In the genomic region with DNA sequence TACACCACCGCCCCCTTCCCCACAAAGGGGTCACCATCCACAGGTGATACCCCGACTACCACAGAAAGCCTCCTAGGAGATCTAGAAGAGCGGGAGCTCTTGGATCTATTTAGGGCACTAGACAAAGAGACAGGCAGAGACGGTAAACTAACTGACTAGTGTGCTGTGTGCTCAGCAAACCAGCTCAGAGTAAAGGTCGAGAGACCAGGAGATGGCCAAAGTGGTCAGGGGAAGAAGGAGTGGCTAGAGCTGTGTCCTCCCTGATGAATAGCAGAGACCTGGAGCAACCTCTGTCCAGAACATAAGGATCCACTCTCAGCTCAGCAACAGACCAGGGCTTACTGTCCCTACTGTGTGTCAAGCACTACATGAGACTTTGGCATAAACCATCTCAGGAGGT, we compare ENCODE assay signal across 9 mouse cellular contexts. TPM values are rescaled to one million over a fixed set of nuclear protein-coding genes. Genes with fewer than 3 reads are reported as not detected.
A peak's percentile ranks its signal among the peaks of the same experiment; 100 is the strongest.
DNase-seq lines count a peak whose midpoint lies in the region; ATAC-seq and TF ChIP-seq lines count a peak whose summit lies in the region.
"Had no signal": no experiment of that assay in that cellular context is flagged by ENCODE, and none has a peak within 500 bp of the region (broad histone marks: within the 10 kb centered on the region; RNA-seq: fewer than 3 reads in every experiment).

TSS of gene Rbp1 (plus strand) at position 306 of the 400 bp plus-strand sequence.

- TF ChIP-seq CTCF in cerebellum, adult 2 months (IDR thresholded peaks at IDR 0.05; ENCODE audit: borderline replicate concordance, insufficient read depth, low read depth, low read length), result no peak

- no peak within 1 kb of the TSS for H3K9ac ChIP-seq in lung, embryonic 15.5 days
- H3K9ac ChIP-seq in forebrain, embryonic 15.5 days (replicated peaks), result no peak within 1 kb of the TSS
- no peak within 1 kb of the TSS for H3K9ac ChIP-seq in limb, embryonic 11.5 days (ENCODE audit: low read length)
- H3K9ac ChIP-seq in neural tube, embryonic 14.5 days (replicated peaks; ENCODE audit: low read depth, low read length), result no peak within 1 kb of the TSS

- DNase-seq in lung, postnatal 36 days, result no peak
- DNase-seq in limb, embryonic 11.5 days (ENCODE audit: low spot score), result no peak
- DNase-seq in T-cell, adult 2 months (ENCODE audit: low spot score), result no peak
- no peak for DNase-seq in cerebellum, adult 2 months
- no peak for DNase-seq in layer of hippocampus, adult 11-12 months (ENCODE audit: low spot score)
- DNase-seq: embryo, embryonic 11 days had no signal

- H3K9me3 ChIP-seq in lung, embryonic 15.5 days, result no peaks in the 10 kb centered on the region
- H3K9me3 ChIP-seq in forebrain, embryonic 15.5 days, result no peaks in the 10 kb centered on the region
- no peaks in the 10 kb centered on the region for H3K9me3 ChIP-seq in limb, embryonic 11.5 days (ENCODE audit: control insufficient read depth, low read length)
- no peaks in the 10 kb centered on the region for H3K9me3 ChIP-seq in neural tube, embryonic 14.5 days (ENCODE audit: control insufficient read depth, low read length)

- H3K4me3 ChIP-seq in lung, embryonic 15.5 days, result no peak within 1 kb of the TSS
- H3K4me3 ChIP-seq in forebrain, embryonic 15.5 days, result no peak within 1 kb of the TSS
- no peak within 1 kb of the TSS for H3K4me3 ChIP-seq in limb, embryonic 11.5 days (ENCODE audit: low read depth, low read length)
- H3K4me3 ChIP-seq in neural tube, embryonic 14.5 days (ENCODE audit: low read depth, low read length), result no peak within 1 kb of the TSS; the same call in 1 of the 2 replicates
- no peak within 1 kb of the TSS for H3K4me3 ChIP-seq in cerebellum, adult 2 months (replicated peaks; ENCODE audit: insufficient read depth, low read depth, low read length)

- H3K27ac ChIP-seq in lung, embryonic 15.5 days, result no peak within 1 kb of the TSS
- no peak within 1 kb of the TSS for H3K27ac ChIP-seq in forebrain, embryonic 15.5 days (replicated peaks)
- H3K27ac ChIP-seq in limb, embryonic 11.5 days (replicated peaks; ENCODE audit: low read depth, low read length), result no peak within 1 kb of the TSS
- H3K27ac ChIP-seq in neural tube, embryonic 14.5 days (ENCODE audit: low read depth, low read length), result no peak within 1 kb of the TSS
- H3K27ac ChIP-seq in cerebellum, adult 2 months (ENCODE audit: insufficient read depth, low read length), result no peak within 1 kb of the TSS

- H3K4me1 ChIP-seq in lung, embryonic 15.5 days, result peaks cover 20% of the 10 kb centered on the region
- H3K4me1 ChIP-seq in forebrain, embryonic 15.5 days, result peaks cover 9% of the 10 kb centered on the region
- H3K4me1 ChIP-seq in limb, embryonic 11.5 days (ENCODE audit: control insufficient read depth, insufficient read depth, low read length), result no peaks in the 10 kb centered on the region
- peaks cover 8% of the 10 kb centered on the region; the same call in 1 of the 2 replicates for H3K4me1 ChIP-seq in neural tube, embryonic 14.5 days (ENCODE audit: control insufficient read depth, insufficient read depth, low read length)
- H3K4me1 ChIP-seq in cerebellum, adult 2 months (ENCODE audit: control insufficient read depth, insufficient read depth, low read length), result no peaks in the 10 kb centered on the region

- no peaks in the 10 kb centered on the region for H3K36me3 ChIP-seq in lung, embryonic 15.5 days
- no peaks in the 10 kb centered on the region for H3K36me3 ChIP-seq in forebrain, embryonic 15.5 days
- no peaks in the 10 kb centered on the region for H3K36me3 ChIP-seq in limb, embryonic 11.5 days (ENCODE audit: control insufficient read depth, insufficient read depth, low read length)
- H3K36me3 ChIP-seq in neural tube, embryonic 14.5 days (ENCODE audit: control insufficient read depth, insufficient read depth, low read length), result no peaks in the 10 kb centered on the region

- no peak for ATAC-seq in lung, embryonic 15.5 days (ENCODE audit: borderline replicate concordance, extremely low read depth, low FRiP score, low TSS enrichment)
- ATAC-seq in forebrain, embryonic 15.5 days (replicated peaks), result no peak
- ATAC-seq in limb, embryonic 11.5 days (ENCODE audit: insufficient number of reproducible peaks, low FRiP score, low TSS enrichment, low read depth), result no peak
- ATAC-seq in neural tube, embryonic 14.5 days (ENCODE audit: low read depth), result no peak

- no peaks in the 10 kb centered on the region for H3K27me3 ChIP-seq in lung, embryonic 15.5 days
- 0 out of 2 replicates have a peak, but pooled peaks cover 4% of the 10 kb centered on the region for H3K27me3 ChIP-seq in forebrain, embryonic 15.5 days
- no peaks in the 10 kb centered on the region for H3K27me3 ChIP-seq in limb, embryonic 11.5 days (ENCODE audit: control insufficient read depth, insufficient read depth, low read length)
- no peaks in the 10 kb centered on the region for H3K27me3 ChIP-seq in neural tube, embryonic 14.5 days (ENCODE audit: control insufficient read depth, insufficient read depth, low read length)
- H3K27me3 ChIP-seq in cerebellum, adult 2 months (ENCODE audit: control insufficient read depth, insufficient read depth, low read length), result peaks cover 3% of the 10 kb centered on the region; the same call in 1 of the 2 replicates

- 74% methylated on average over 5 of the region's 5 CpGs for WGBS in lung, embryonic 15.5 days
- WGBS in forebrain, embryonic 15.5 days, result 86% methylated on average over 5 of the region's 5 CpGs
- 82% methylated on average over 5 of the region's 5 CpGs for WGBS in limb, embryonic 11.5 days
- 86% methylated on average over 5 of the region's 5 CpGs for WGBS in neural tube, embryonic 14.5 days
- WGBS in cerebellum, adult 2 months, result 90% methylated on average over 5 of the region's 5 CpGs

- peak within 1 kb of the TSS; percentile 72; the same call in 1 of the 2 replicates for H3K4me2 ChIP-seq in lung, embryonic 15.5 days
- no peak within 1 kb of the TSS for H3K4me2 ChIP-seq in forebrain, embryonic 15.5 days (replicated peaks)
- H3K4me2 ChIP-seq in limb, embryonic 11.5 days (ENCODE audit: low read depth, severe bottlenecking), result no peak within 1 kb of the TSS
- H3K4me2 ChIP-seq in neural tube, embryonic 14.5 days (ENCODE audit: low read depth, low read length), result peak within 1 kb of the TSS; percentile 71; the same call in 1 of the 2 replicates

- no peak for TF ChIP-seq POLR2A in cerebellum, adult 2 months (IDR thresholded peaks at IDR 0.05; ENCODE audit: borderline replicate concordance, insufficient read depth, low read length)

RNA-seq across cellular contexts. Expression of gene Rbp1, which starts in this region (rescaled TPM):
- 103 and 109 TPM in 2 replicates for polyA plus RNA-seq in lung, embryonic 15.5 days (2015; fragmentation: Nextera tagmentation; extraction: Ambion mirVana)
- polyA plus RNA-seq in forebrain, embryonic 15.5 days (2015; fragmentation: Nextera tagmentation; extraction: Ambion mirVana), result 42.7 and 49.4 TPM in 2 replicates
- 29.5 and 30.4 TPM in 2 replicates for polyA plus RNA-seq in limb, embryonic 11.5 days (2014; fragmentation: Nextera tagmentation; extraction: Ambion mirVana)
- polyA plus RNA-seq in neural tube, embryonic 14.5 days (2014; fragmentation: Nextera tagmentation; extraction: Ambion mirVana), result 49.1 and 94.7 TPM in 2 replicates
- 6.2 and 11.0 TPM in 2 replicates for polyA plus RNA-seq in cerebellum, adult 2 months (2012; rRNA removed)

Comparison
In these comparisons a context has a peak if more than half of its experiments do, and no peak if none do; other contexts are left out.
1. H3K4me2 ChIP-seq: peak in lung, embryonic 15.5 days (single experiment) and neural tube, embryonic 14.5 days (single experiment); none in forebrain, embryonic 15.5 days (single experiment) and limb, embryonic 11.5 days (single experiment).